Mouse (Mus musculus) neutrophil, adult 83 days (primary cell): ENCODE results near the gene Egfl7. TPM values are rescaled to one million over a fixed set of nuclear protein-coding genes. Genes with fewer than 3 reads are reported as not detected.

Experiments
- total RNA-seq, 2 experiments: library from RNA; stranded (reverse); gene quantifications; one replicate each; pipeline ENCODE4 v1.2.4; 2023

Egfl7 gene
- total RNA-seq = 1 to 10 TPM; 3.1 to 5.4 TPM

DNA sequence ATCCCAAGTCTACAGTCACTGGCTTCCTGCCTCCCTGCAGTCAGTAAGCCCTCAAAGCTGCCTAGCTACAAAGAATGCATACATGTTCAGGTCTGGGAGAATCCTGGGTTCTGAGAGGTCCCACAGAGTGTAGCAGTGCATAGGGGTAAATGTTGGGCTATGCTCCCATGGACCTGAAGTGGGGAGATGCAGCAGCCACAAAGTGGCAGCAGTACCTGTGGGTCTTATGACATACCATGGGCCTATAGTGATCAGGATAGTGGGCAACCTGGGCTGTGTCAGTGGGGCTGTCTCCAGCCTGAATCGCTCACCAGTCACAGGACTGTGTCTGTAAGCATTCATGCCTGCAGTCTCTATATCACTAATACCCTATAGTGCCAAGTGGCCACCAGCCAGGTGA, at the start of gene Egfl7:
Gene Egfl7, plus strand, starts transcription at position 301 of the 400 bp plus-strand sequence.

GRCm38 (mm10) chr2:26586294-26587043, 6.7 kb downstream of the Egfl7 start, which contains the start of gene Gm20532:
Gm20532 (plus strand) TSS chr2:26586639.

GRCm38 (mm10) chr2:26603720-26604671, 24.2 kb downstream of the Egfl7 start, which contains the start of gene Agpat2:
Agpat2 (minus strand) TSS chr2:26604417.

GRCm38 (mm10) chr2:26627921-26628739, 48.3 kb downstream of the Egfl7 start, which contains the start of gene Fam69b:
Fam69b (plus strand) TSS chr2:26628457.

Other genes starting within 250 kb of the Egfl7 start
- 1 to 10 TPM; 4.7 to 5.2 TPM for gene Dnlz, start 227.9 kb upstream of the Egfl7 start, total RNA-seq
- gene Card9, start 219.1 kb upstream of the Egfl7 start, total RNA-seq = 100 to 1,000 TPM; 168 to 182 TPM
- 10 to 100 TPM; 17.4 to 20.4 TPM for gene Snapc4, start 199.4 kb upstream of the Egfl7 start, total RNA-seq
- 10 to 100 TPM; 91.3 to 98.5 TPM for gene Entr1, start 190.7 kb upstream of the Egfl7 start, total RNA-seq
- gene Pmpca, start 190.7 kb upstream of the Egfl7 start, total RNA-seq = 10 to 100 TPM; 40.3 to 44.0 TPM
- 10 to 100 TPM; 14.1 to 15.8 TPM for gene Inpp5e, start 170.8 kb upstream of the Egfl7 start, total RNA-seq
- 10 to 100 TPM; 43.7 to 52.4 TPM for gene Sec16a, start 134.8 kb upstream of the Egfl7 start, total RNA-seq
- gene Notch1, start 63.4 kb upstream of the Egfl7 start, total RNA-seq = 100 to 1,000 TPM; 178 to 203 TPM
- 1 to 10 TPM in 1 of 2 experiments, not detected in 1; 1.3 TPM for gene Gm20532, start 6.6 kb downstream of the Egfl7 start, total RNA-seq
- 100 to 1,000 TPM; 115 to 116 TPM for gene Agpat2, start 24.4 kb downstream of the Egfl7 start, total RNA-seq
- 1 to 10 TPM; 3.0 to 3.2 TPM for gene Fam69b, start 48.4 kb downstream of the Egfl7 start, total RNA-seq
- gene Lcn4, start 91.3 kb downstream of the Egfl7 start, total RNA-seq = not detected